Mouse (Mus musculus): ENCODE data around the gene Phf2.

DNA sequence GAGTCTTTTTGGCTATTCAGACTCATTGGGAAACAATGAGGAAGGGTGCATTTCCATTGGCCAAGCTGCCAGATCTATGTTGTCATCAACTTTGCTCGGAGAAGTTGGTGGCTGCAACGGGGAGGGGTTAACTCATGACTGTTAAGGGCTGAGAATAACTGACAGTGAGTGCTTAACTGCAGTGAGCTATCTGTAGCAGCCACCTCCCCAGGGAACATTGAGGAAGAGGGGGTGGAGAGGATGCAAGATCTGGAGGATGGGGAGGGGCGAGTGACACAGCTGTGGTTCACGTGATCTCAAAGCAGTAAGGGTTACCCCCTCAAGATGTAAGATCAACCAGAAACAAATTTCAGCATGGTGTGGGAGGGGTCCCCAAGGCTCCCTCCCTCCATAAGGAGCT is 92.8 kb downstream of the Phf2 start:
- TF ChIP-seq GATA1 (IDR thresholded peaks at IDR 0.05; ENCODE audit: borderline replicate concordance, low read length) (no peak), FLI1 (IDR thresholded peaks at IDR 0.05; ENCODE audit: low read length) (no peak)

Data from megakaryocyte, embryonic 14.5 days (primary cell).